Mouse (Mus musculus) hindbrain, postnatal 0 days (tissue): ENCODE results near the gene Tmeff1. TPM values are rescaled to one million over a fixed set of nuclear protein-coding genes. Genes with fewer than 3 reads are reported as not detected.

Source experiments
- ATAC-seq: fragments of 200-750 bp; cut with Nextera tagmentation; 2 replicates; pipeline ENCODE4 v1.8.0; 2017; ENCODE audit warnings: mild to moderate bottlenecking, moderate TSS enrichment, moderate library complexity
- DNase-seq: peaks from one replicate; pipeline ENCODE4 v3.0.0-alpha.2; 2015; ENCODE audit warnings: low spot score
- H3K27ac ChIP-seq: fragments of 300-500 bp; sonication (generic); 2 replicates; pipeline ENCODE4 v1.5.1; 2014; ENCODE audit warnings: mild to moderate bottlenecking
- H3K27me3 ChIP-seq: fragments of 300-500 bp; sonication (generic); 2 replicates; pipeline ENCODE4 v1.6.1; 2014; ENCODE audit warnings: low read length, mixed read lengths; ENCODE audit not compliant: insufficient read depth
- H3K36me3 ChIP-seq: fragments of 300-500 bp; sonication (generic); 2 replicates; pipeline ENCODE4 v1.6.1; 2014; ENCODE audit warnings: low read length, mixed read lengths; ENCODE audit not compliant: insufficient read depth
- H3K4me1 ChIP-seq: fragments of 300-500 bp; sonication (generic); 2 replicates; pipeline ENCODE4 v1.6.1; 2014; ENCODE audit warnings: antibody characterized with exemption, low read length, mixed read lengths; ENCODE audit not compliant: insufficient read depth
- H3K4me2 ChIP-seq: fragments of 300-500 bp; sonication (generic); 2 replicates; pipeline ENCODE4 v1.6.1; 2014; ENCODE audit warnings: low read depth, mild to moderate bottlenecking, low read length, moderate library complexity, mixed read lengths
- H3K4me3 ChIP-seq: fragments of 300-500 bp; sonication (generic); 2 replicates; pipeline ENCODE4 v1.5.1; 2014; ENCODE audit warnings: low read length
- H3K9ac ChIP-seq: fragments of 300-500 bp; sonication (generic); replicated peaks from 2 replicates; pipeline ENCODE4 v1.6.1; 2014; ENCODE audit warnings: mild to moderate bottlenecking, low read length, moderate library complexity, mixed read lengths
- H3K9me3 ChIP-seq: fragments of 300-500 bp; sonication (generic); 2 replicates; pipeline ENCODE4 v1.6.1; 2016; ENCODE audit warnings: low read length, mixed read lengths
- CTCF ChIP-seq: IDR thresholded peaks from 2 replicates; pipeline ENCODE4 v1.5.1; 2016; ENCODE audit warnings: antibody characterized with exemption, control low read depth, low read depth
- WGBS: fragments of 180-500 bp; shearing (Covaris S2); extraction: QIAGEN DNeasy Blood & Tissue Kit; methylation state at CpG from one replicate; pipeline ENCODE4 v1.1.7; 2014; 5-methylcytosine and 5-hydroxymethylcytosine counted together
- polyA plus RNA-seq: library from polyadenylated mRNA; unstranded; fragments of >200 nt; fragmentation: Nextera tagmentation; extraction: Ambion mirVana; gene quantifications from 2 replicates; pipeline ENCODE4 v1.2.1, GENCODE M21; 2015
- total RNA-seq: library from RNA; depleted of rRNA; stranded (reverse); fragments of >200 nt; gene quantifications from 2 replicates; pipeline ENCODE4 v1.2.3, GENCODE M21; 2014

Tmeff1 gene
- total and polyA plus RNA-seq, 2 experiments from 2014 or later = 193 to 195 TPM

GRCm38 (mm10) chr4:48615483-48615882 is 30.5 kb downstream of the Tmeff1 start:
- 89% methylated on average over 4 of the region's 4 CpGs for WGBS
- Histone ChIP-seq H3K9ac (no peak overlapping the region), H3K4me3 (no peak overlapping the region), H3K4me1 (no peaks in the 10 kb centered on the region), H3K36me3 (peaks cover 12% of the 10 kb centered on the region), H3K4me2 (no peak overlapping the region), H3K27me3 (no peaks in the 10 kb centered on the region), H3K9me3 (no peaks in the 10 kb centered on the region), H3K27ac (no peak overlapping the region)
- DNase-seq = no peak
- no peak for ATAC-seq
- TF ChIP-seq CTCF = no peak

DNA sequence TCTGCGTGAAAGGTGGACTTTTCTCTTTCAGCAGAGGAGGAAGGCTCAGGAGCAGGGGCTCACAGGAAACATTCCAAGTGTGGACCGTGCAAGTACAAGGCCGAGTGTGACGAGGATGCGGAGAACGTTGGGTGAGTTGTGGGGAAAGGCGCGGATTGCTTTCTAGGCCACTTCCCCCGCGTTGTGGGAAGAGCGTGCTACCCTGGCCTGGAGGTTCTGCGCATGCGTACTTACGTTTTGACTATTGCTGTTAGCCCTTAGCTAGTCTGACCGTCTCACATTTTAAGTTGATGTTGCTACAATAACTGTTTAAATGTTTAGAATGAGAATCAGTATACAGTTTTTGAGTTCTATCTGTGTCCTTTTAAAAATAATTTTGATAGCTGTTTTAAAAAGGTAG is 32.2 kb downstream of the Tmeff1 start:
- no peak overlapping the region for H3K4me2 ChIP-seq
- H3K4me1 ChIP-seq = no peaks in the 10 kb centered on the region
- no peak for ATAC-seq
- no peak for DNase-seq
- TF ChIP-seq CTCF = no peak
- peaks cover 7% of the 10 kb centered on the region for H3K36me3 ChIP-seq
- 98% methylated on average over 15 of the region's 15 CpGs for WGBS
- no peaks in the 10 kb centered on the region for H3K27me3 ChIP-seq
- H3K9me3 ChIP-seq = no peaks in the 10 kb centered on the region
- no peak overlapping the region for H3K4me3 ChIP-seq
- H3K27ac ChIP-seq = no peak overlapping the region
- no peak overlapping the region for H3K9ac ChIP-seq

- H3K36me3 ChIP-seq = 0 out of 2 replicates have a peak, but pooled peaks cover 4% of the 10 kb centered on the region
- 92% methylated on average over 6 of the region's 6 CpGs for WGBS
These were observed 35.1 kb downstream of the Tmeff1 start for GRCm38 (mm10) chr4:48620121-48620520.

GRCm38 (mm10) chr4:48622246-48622645 is 37.3 kb downstream of the Tmeff1 start:
- H3K9ac ChIP-seq = no peak overlapping the region
- H3K4me3 ChIP-seq = no peak overlapping the region
- 0 out of 2 replicates have a peak, but pooled peaks cover under 1% of the 10 kb centered on the region for H3K36me3 ChIP-seq
- no peak for DNase-seq
- WGBS = 96% methylated on average over 6 of the region's 6 CpGs
- H3K27me3 ChIP-seq = no peaks in the 10 kb centered on the region
- H3K27ac ChIP-seq = no peak overlapping the region
- H3K4me1 ChIP-seq = no peaks in the 10 kb centered on the region
- TF ChIP-seq CTCF = no peak
- ATAC-seq = no peak
- no peak overlapping the region for H3K4me2 ChIP-seq
- H3K9me3 ChIP-seq = no peaks in the 10 kb centered on the region

More at GRCm38 (mm10) chr4:48620121-48620520, 35.1 kb downstream of the Tmeff1 start:
- H3K4me2 ChIP-seq = no peak overlapping the region
- H3K27ac ChIP-seq = no peak overlapping the region
- H3K9me3 ChIP-seq = no peaks in the 10 kb centered on the region
- DNase-seq = no peak
- no peak for TF ChIP-seq CTCF
- no peak overlapping the region for H3K4me3 ChIP-seq
- no peak overlapping the region for H3K9ac ChIP-seq
- no peak for ATAC-seq
- H3K27me3 ChIP-seq = no peaks in the 10 kb centered on the region
- no peaks in the 10 kb centered on the region for H3K4me1 ChIP-seq

GRCm38 (mm10) chr4:48622946-48623345 is 38.0 kb downstream of the Tmeff1 start:
- 92% methylated on average over 7 of the region's 7 CpGs for WGBS
- no peaks in the 10 kb centered on the region for H3K9me3 ChIP-seq
- no peak for DNase-seq
- H3K27me3 ChIP-seq = no peaks in the 10 kb centered on the region
- no peaks in the 10 kb centered on the region for H3K36me3 ChIP-seq
- no peak overlapping the region for H3K27ac ChIP-seq
- TF ChIP-seq CTCF = no peak
- H3K9ac ChIP-seq = no peak overlapping the region
- no peak for ATAC-seq
- no peaks in the 10 kb centered on the region for H3K4me1 ChIP-seq
- no peak overlapping the region for H3K4me3 ChIP-seq
- H3K4me2 ChIP-seq = no peak overlapping the region

GRCm38 (mm10) chr4:48624961-48625360 is 40.0 kb downstream of the Tmeff1 start:
- DNase-seq (no peak), ATAC-seq (no peak)
- H3K27me3 ChIP-seq = no peaks in the 10 kb centered on the region
- H3K36me3 ChIP-seq = no peaks in the 10 kb centered on the region
- WGBS = 67% methylated on average over 6 of the region's 6 CpGs
- no peak overlapping the region for H3K4me3 ChIP-seq
- no peak overlapping the region for H3K27ac ChIP-seq
- H3K9ac ChIP-seq = no peak overlapping the region
- H3K4me2 ChIP-seq = no peak overlapping the region
- H3K4me1 ChIP-seq = no peaks in the 10 kb centered on the region
- TF ChIP-seq CTCF = no peak
- H3K9me3 ChIP-seq = no peaks in the 10 kb centered on the region

GRCm38 (mm10) chr4:48625836-48626235 is 40.9 kb downstream of the Tmeff1 start:
- no peaks in the 10 kb centered on the region for H3K27me3 ChIP-seq
- H3K4me2 ChIP-seq = no peak overlapping the region
- DNase-seq (no peak), ATAC-seq (no peak)
- H3K27ac ChIP-seq = no peak overlapping the region
- 73% methylated on average over 9 of the region's 9 CpGs for WGBS
- no peak overlapping the region for H3K4me3 ChIP-seq
- no peaks in the 10 kb centered on the region for H3K9me3 ChIP-seq
- no peak for TF ChIP-seq CTCF
- H3K4me1 ChIP-seq = no peaks in the 10 kb centered on the region
- no peaks in the 10 kb centered on the region for H3K36me3 ChIP-seq
- H3K9ac ChIP-seq = no peak overlapping the region
